Mouse (Mus musculus) heart, embryonic 16.5 days (tissue): ENCODE measurements around the gene Creld2. TPM values are rescaled to one million over a fixed set of nuclear protein-coding genes. Genes with fewer than 3 reads are reported as not detected.
"Not testable (repeated sequence)": the region's sequence is repeated elsewhere in the genome, so short reads cannot be mapped to it uniquely, and the experiment has no call there.

ENCODE experiments used
- ATAC-seq: fragments of 200-750 bp; cut with Nextera tagmentation; replicated peaks from 2 replicates; pipeline ENCODE4 v1.8.0; 2017; ENCODE audit warnings: moderate number of reproducible peaks; ENCODE audit not compliant: insufficient read depth, low FRiP score; ENCODE audit errors: extremely low read depth
- H3K27ac ChIP-seq: fragments of 300-500 bp; sonication (generic); 2 replicates; pipeline ENCODE4 v1.5.1; 2014; ENCODE audit warnings: mild to moderate bottlenecking, low read length, control low read depth, moderate library complexity
- H3K27me3 ChIP-seq: fragments of 300-500 bp; sonication (generic); 2 replicates; pipeline ENCODE4 v1.6.1; 2014; ENCODE audit warnings: low read length, mixed read lengths; ENCODE audit not compliant: control insufficient read depth, insufficient read depth
- H3K36me3 ChIP-seq: fragments of 300-500 bp; sonication (generic); 2 replicates; pipeline ENCODE4 v1.6.1; 2014; ENCODE audit not compliant: control insufficient read depth, insufficient read depth
- H3K4me1 ChIP-seq: fragments of 300-500 bp; sonication (generic); 2 replicates; pipeline ENCODE4 v1.6.1; 2014; ENCODE audit warnings: low read length, mixed read lengths; ENCODE audit not compliant: control insufficient read depth, insufficient read depth
- H3K4me2 ChIP-seq: fragments of 300-500 bp; sonication (generic); 2 replicates; pipeline ENCODE4 v1.6.1; 2014; ENCODE audit warnings: low read depth, mild to moderate bottlenecking, control low read depth, low read length
- H3K4me3 ChIP-seq: fragments of 300-500 bp; sonication (generic); 2 replicates; pipeline ENCODE4 v1.5.1; 2014; ENCODE audit warnings: mild to moderate bottlenecking, control low read depth, low read length
- H3K9ac ChIP-seq: fragments of 300-500 bp; sonication (generic); 2 replicates; pipeline ENCODE4 v1.6.1; 2014; ENCODE audit warnings: low read length, control low read depth
- H3K9me3 ChIP-seq: fragments of 300-500 bp; sonication (generic); replicated peaks from 2 replicates; pipeline ENCODE4 v1.6.1; 2016; ENCODE audit warnings: low read length; ENCODE audit not compliant: control insufficient read depth
- WGBS: fragments of 180-500 bp; shearing (Covaris S2); extraction: QIAGEN DNeasy Blood & Tissue Kit; methylation state at CpG from one replicate; pipeline ENCODE4 v1.1.7; 2014; 5-methylcytosine and 5-hydroxymethylcytosine counted together
- polyA plus RNA-seq: library from polyadenylated mRNA; unstranded; fragments of >200 nt; fragmentation: Nextera tagmentation; extraction: Ambion mirVana; gene quantifications from 2 replicates; pipeline ENCODE4 v1.2.1, GENCODE M21; 2015

The Creld2 gene
- polyA plus RNA-seq, 1 experiment from 2014 or later = 61.9 TPM

DNA sequence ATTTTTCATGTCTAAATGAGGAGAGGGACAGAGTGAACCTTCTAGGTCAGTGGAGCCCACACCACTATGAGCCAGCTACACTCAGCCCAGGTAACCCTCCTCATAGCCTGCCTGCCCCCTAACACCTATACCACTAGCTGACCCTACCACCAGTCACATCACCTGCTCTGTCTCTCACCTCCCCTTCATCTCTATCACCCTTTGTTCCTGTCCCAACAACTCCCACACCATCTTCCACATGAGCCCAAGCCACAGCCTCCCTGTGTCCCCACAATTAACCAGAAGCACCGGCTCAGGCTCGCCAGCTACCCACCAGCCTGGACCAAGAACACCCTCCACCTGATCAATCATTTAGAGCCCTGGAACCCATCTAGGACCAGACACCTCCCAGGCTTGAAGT is 9.1 kb upstream of the Creld2 start:
- 80% methylated on average over 2 of the region's 2 CpGs for WGBS
- Histone ChIP-seq H3K4me2 (no peak overlapping the region), H3K9ac (no peak overlapping the region), H3K36me3 (peaks cover 28% of the 10 kb centered on the region), H3K27me3 (no peaks in the 10 kb centered on the region), H3K9me3 (no peaks in the 10 kb centered on the region), H3K4me1 (no peaks in the 10 kb centered on the region), H3K4me3 (no peak overlapping the region), H3K27ac (no peak overlapping the region)
- no peak for ATAC-seq

- no peak overlapping the region for H3K9ac ChIP-seq
- no peaks in the 10 kb centered on the region for H3K27me3 ChIP-seq
- 84% methylated on average over 3 of the region's 3 CpGs for WGBS
- H3K4me3 ChIP-seq = no peak overlapping the region
- ATAC-seq = no peak
- H3K4me2 ChIP-seq = no peak overlapping the region
- peaks cover 18% of the 10 kb centered on the region for H3K36me3 ChIP-seq
- H3K4me1 ChIP-seq = peaks cover under 1% of the 10 kb centered on the region; the same call in 1 of the 2 replicates
- no peaks in the 10 kb centered on the region for H3K9me3 ChIP-seq
- H3K27ac ChIP-seq = no peak overlapping the region
Observed at GRCm38 (mm10) chr15:88813262-88813661, 6.2 kb upstream of the Creld2 start.

GRCm38 (mm10) chr15:88813873-88814272 is 5.6 kb upstream of the Creld2 start:
- H3K4me1 ChIP-seq, H3K27me3 ChIP-seq, H3K4me2 ChIP-seq, H3K4me3 ChIP-seq, H3K27ac ChIP-seq, H3K9ac ChIP-seq, H3K9me3 ChIP-seq, ATAC-seq: not testable (repeated sequence)
- H3K36me3 ChIP-seq = peaks cover 18% of the 10 kb centered on the region
- WGBS = 89% methylated on average over 2 of the region's 2 CpGs

DNA sequence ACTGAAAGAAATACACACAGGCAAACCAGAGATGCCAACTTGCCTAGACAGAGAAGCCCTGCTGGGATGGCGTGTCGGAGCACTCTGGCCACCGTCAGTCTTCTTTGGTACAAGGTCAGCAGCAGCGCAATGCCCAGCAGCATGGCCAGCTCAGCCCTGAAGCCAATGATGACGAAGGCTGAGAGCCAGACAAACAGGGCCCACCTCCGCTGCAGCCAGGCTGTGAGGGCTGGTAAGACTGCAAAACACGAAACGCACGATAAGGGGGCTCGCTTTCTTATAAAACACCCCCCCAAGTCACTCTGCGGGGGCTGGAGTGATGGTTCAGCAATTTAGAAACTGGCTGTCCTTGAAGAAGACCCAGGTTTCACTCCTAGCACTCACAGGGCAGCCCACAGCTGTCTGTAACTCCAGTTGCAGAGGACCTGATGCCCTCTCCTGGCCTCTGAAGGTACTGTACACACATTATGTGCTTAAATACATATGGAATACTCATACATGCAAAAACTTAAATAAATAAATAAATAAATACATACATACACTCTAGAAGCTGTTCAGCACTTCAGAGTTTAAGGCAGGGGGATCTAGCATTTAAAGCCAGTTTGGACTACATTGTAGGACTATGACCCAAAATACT is 4.9 kb upstream of the Creld2 start:
- Histone ChIP-seq H3K27ac (no peak overlapping the region), H3K27me3 (no peaks in the 10 kb centered on the region), H3K9me3 (no peaks in the 10 kb centered on the region), H3K4me3 (no peak overlapping the region), H3K36me3 (peaks cover 16% of the 10 kb centered on the region), H3K4me2 (no peak overlapping the region), H3K4me1 (peaks cover 4% of the 10 kb centered on the region; the same call in 1 of the 2 replicates), H3K9ac (no peak overlapping the region)
- 95% methylated on average over 11 of the region's 11 CpGs for WGBS
- ATAC-seq = no peak

DNA sequence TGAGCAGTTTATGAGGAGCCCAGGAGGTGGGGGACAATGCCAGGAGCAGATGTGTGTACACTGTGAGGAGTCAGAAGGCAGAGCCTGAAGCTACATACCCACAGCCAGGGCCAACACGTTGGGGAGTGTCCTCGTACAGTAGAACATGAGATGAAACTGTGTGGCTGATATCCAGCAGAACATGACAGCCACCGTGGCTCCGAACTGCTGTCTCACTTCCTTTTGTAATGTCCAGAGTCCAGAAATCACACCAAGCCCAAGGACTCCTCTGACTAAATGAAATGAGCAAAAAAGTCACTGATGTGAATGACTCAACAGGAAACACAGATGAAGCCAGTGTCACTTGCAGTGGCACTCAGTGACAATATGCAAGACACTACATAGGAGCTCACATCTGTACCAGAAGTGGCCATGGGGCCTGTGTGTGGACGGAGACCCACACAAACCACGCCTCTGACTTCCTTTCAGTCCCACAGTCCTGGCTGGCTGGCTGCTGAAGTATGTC is 4.2 kb upstream of the Creld2 start:
- Histone ChIP-seq H3K36me3 (peaks cover 16% of the 10 kb centered on the region), H3K4me2 (no peak overlapping the region)
- 86% methylated on average over 6 of the region's 6 CpGs for WGBS

DNA sequence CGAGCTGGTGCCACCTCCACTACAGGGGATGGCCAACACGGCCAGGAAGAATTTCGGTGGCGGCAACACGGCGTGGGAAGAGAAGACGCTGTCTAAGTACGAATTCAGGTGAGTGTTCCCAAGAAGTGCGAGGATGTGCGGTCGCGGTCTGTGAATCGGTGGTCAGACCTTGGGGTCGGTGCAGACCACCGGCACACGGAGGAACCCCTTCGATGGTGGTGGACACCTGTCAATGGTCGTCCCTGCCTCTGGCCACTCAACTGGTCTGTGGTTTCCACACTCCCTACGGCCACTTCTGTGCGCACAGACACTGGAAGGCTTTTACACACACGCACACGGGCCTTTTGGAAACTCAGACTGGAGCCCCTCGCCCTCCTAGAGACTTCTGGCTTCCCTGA is 459 bp downstream of the Creld2 start:
- peak overlapping the region; percentile 12; the same call in 1 of the 2 replicates for H3K27ac ChIP-seq

More for the DNA sequence above, 4.2 kb upstream of the Creld2 start:
- no peak overlapping the region for H3K4me3 ChIP-seq
- H3K9ac ChIP-seq = no peak overlapping the region
- no peaks in the 10 kb centered on the region for H3K27me3 ChIP-seq
- ATAC-seq = no peak
- H3K27ac ChIP-seq = no peak overlapping the region
- H3K9me3 ChIP-seq = no peaks in the 10 kb centered on the region
- peaks cover 6% of the 10 kb centered on the region for H3K4me1 ChIP-seq

GRCm38 (mm10) chr15:88821403-88821802 is 2.0 kb downstream of the Creld2 start:
- Histone ChIP-seq H3K4me2 (no peak overlapping the region), H3K4me3 (no peak overlapping the region), H3K27ac (no peak overlapping the region), H3K9ac (no peak overlapping the region), H3K4me1 (peaks cover 12% of the 10 kb centered on the region), H3K36me3 (peaks cover 33% of the 10 kb centered on the region), H3K9me3 (no peaks in the 10 kb centered on the region), H3K27me3 (no peaks in the 10 kb centered on the region)
- ATAC-seq = no peak
- WGBS = 74% methylated on average over 7 of the region's 7 CpGs

More for the DNA sequence above, 459 bp downstream of the Creld2 start:
- under 1% methylated on average over 23 of the region's 23 CpGs for WGBS
- no peaks in the 10 kb centered on the region for H3K9me3 ChIP-seq
- peaks cover 12% of the 10 kb centered on the region for H3K4me1 ChIP-seq
- ATAC-seq = no peak
- H3K36me3 ChIP-seq = peaks cover 28% of the 10 kb centered on the region
- H3K27me3 ChIP-seq = no peaks in the 10 kb centered on the region
- H3K4me3 ChIP-seq = peak overlapping the region; percentile 96
- H3K9ac ChIP-seq = peak overlapping the region; percentile 90
- peak overlapping the region; percentile 70 for H3K4me2 ChIP-seq

DNA sequence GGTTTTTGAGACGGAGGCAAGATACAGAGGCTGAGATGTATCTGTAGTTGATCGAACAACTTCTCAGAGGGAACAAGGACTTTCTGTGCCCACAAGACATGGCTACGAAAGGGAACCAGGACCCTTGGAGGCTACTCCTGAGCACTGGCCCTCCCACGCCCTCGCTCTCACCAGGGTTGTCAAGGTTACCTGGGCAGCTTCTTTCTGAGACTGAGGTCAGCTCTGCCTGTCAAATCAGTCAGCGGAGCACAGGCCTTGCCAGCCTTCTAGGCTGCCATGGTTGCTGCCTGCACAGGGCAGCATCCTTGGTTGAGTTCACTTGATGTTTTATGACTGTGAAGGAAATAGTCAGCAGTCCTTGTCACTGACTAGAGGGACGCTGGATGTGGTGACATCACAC is 3.1 kb downstream of the Creld2 start:
- H3K27me3 ChIP-seq = no peaks in the 10 kb centered on the region
- WGBS = 88% methylated on average over 7 of the region's 7 CpGs
- no peaks in the 10 kb centered on the region for H3K9me3 ChIP-seq
- H3K4me3 ChIP-seq = no peak overlapping the region
- H3K36me3 ChIP-seq = peaks cover 36% of the 10 kb centered on the region
- H3K27ac ChIP-seq = no peak overlapping the region
- H3K9ac ChIP-seq = peak overlapping the region; percentile 16; the same call in 1 of the 2 replicates
- no peak for ATAC-seq
- peaks cover 12% of the 10 kb centered on the region for H3K4me1 ChIP-seq
- H3K4me2 ChIP-seq = no peak overlapping the region

DNA sequence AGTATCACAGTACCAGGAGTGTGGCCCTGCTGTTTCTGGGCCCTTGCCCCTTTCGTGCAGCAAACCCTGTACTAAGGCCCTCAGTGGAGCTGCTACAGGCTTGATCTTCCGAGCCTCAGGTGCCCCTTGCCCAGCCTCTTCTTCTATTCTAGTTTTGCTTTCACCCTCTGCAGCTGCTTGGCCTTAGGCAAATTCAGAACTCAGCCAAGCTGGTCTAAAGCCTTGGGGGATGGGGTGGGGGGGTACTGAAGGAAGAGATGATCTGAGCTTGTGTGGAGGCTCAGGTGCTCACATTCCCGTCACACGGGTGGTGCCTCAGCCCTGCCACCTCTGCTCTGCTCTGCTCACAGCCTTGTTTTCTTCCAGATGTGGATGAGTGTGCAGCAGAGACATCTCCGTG is 3.9 kb downstream of the Creld2 start:
- WGBS = 91% methylated on average over 5 of the region's 5 CpGs
- no peaks in the 10 kb centered on the region for H3K27me3 ChIP-seq
- no peak for ATAC-seq
- peaks cover 36% of the 10 kb centered on the region for H3K36me3 ChIP-seq
- no peak overlapping the region for H3K9ac ChIP-seq
- no peak overlapping the region for H3K27ac ChIP-seq
- no peaks in the 10 kb centered on the region for H3K9me3 ChIP-seq
- H3K4me2 ChIP-seq = no peak overlapping the region
- H3K4me3 ChIP-seq = no peak overlapping the region
- peaks cover 11% of the 10 kb centered on the region for H3K4me1 ChIP-seq
